Mouse (Mus musculus): ENCODE measurements around the gene Dirc2. TPM values are rescaled to one million over a fixed set of nuclear protein-coding genes. Genes with fewer than 3 reads are reported as not detected.

The Dirc2 gene
- polyA plus RNA-seq, 2 experiments = 20.5 to 22.9 TPM

GRCm38 (mm10) chr16:35756697-35757096, 12.5 kb downstream of the Dirc2 start:
- DNase-seq (ENCODE audit: low spot score) = no peak
- 92% methylated on average over 9 of the region's 9 CpGs for WGBS
- H3K4me1 ChIP-seq (ENCODE audit: control insufficient read depth, insufficient read depth, low read length) = no peaks in the 10 kb centered on the region
- no peak overlapping the region for H3K4me2 ChIP-seq (replicated peaks; ENCODE audit: low read depth, low read length, severe bottlenecking)
- no peak for ATAC-seq (ENCODE audit: low FRiP score, low read depth)
- no peaks in the 10 kb centered on the region for H3K27me3 ChIP-seq (ENCODE audit: control insufficient read depth, insufficient read depth, low read length)
- H3K36me3 ChIP-seq (ENCODE audit: control insufficient read depth, insufficient read depth, low read length) = no peaks in the 10 kb centered on the region
- H3K9me3 ChIP-seq (ENCODE audit: control insufficient read depth, low read length) = no peaks in the 10 kb centered on the region
- no peak overlapping the region for H3K27ac ChIP-seq (replicated peaks; ENCODE audit: low read depth, low read length)
- TF ChIP-seq POLR2A (IDR thresholded peaks at IDR 0.05; ENCODE audit: borderline replicate concordance, extremely low read depth, insufficient read depth, insufficient read length) = no peak
- no peak overlapping the region for H3K9ac ChIP-seq (ENCODE audit: low read depth, low read length, severe bottlenecking)
- H3K4me3 ChIP-seq (replicated peaks; ENCODE audit: low read length) = no peak overlapping the region

DNA sequence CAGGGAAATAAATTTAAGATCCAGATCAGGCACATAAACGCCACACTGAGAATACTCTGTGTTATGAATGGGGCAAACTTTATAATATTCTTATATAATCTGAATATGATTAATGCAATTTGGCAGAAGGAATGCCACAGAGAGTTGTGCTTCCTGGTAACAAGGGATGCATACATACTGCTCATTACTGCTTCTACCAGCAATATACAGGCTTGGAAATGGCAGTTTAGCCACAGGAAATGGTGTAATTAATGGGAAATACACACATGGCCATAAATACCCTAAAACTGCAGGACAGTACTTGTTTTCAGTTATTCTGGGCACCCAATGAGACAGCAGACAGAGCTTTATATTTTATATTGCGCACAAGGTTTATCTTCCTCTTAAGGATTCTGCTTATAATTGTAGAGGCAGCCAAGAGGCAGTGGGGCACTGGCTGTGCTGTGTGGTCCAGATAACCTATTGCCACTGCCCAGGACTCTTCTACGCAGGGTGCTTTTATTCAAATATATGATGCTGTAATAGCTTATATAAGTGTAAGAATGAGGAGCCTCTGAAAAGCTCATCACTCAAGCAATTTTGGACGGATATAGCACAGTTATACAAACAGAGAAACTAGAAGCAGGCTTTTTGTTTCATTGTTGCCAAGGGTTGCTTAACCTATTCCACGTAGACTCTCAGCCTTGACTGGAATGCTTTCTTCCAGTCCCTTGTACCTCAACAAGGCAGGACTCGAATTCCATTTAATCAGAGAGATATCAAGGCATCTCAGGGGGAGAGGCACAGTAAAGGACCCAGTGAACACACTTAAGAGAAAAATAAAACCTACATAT, 13.4 kb downstream of the Dirc2 start:
- H3K9ac ChIP-seq (ENCODE audit: low read depth, low read length, severe bottlenecking) = no peak overlapping the region
- no peak overlapping the region for H3K4me3 ChIP-seq (replicated peaks; ENCODE audit: low read length)
- no peaks in the 10 kb centered on the region for H3K4me1 ChIP-seq (ENCODE audit: control insufficient read depth, insufficient read depth, low read length)
- H3K9me3 ChIP-seq (ENCODE audit: control insufficient read depth, low read length) = no peaks in the 10 kb centered on the region
- no peaks in the 10 kb centered on the region for H3K27me3 ChIP-seq (ENCODE audit: control insufficient read depth, insufficient read depth, low read length)
- no peak overlapping the region for H3K4me2 ChIP-seq (replicated peaks; ENCODE audit: low read depth, low read length, severe bottlenecking)
- no peak for TF ChIP-seq POLR2A (IDR thresholded peaks at IDR 0.05; ENCODE audit: borderline replicate concordance, extremely low read depth, insufficient read depth, insufficient read length)
- 73% methylated on average over 6 of the region's 6 CpGs for WGBS
- H3K27ac ChIP-seq (replicated peaks; ENCODE audit: low read depth, low read length) = no peak overlapping the region
- no peaks in the 10 kb centered on the region for H3K36me3 ChIP-seq (ENCODE audit: control insufficient read depth, insufficient read depth, low read length)
- no peak for ATAC-seq (ENCODE audit: low FRiP score, low read depth)
- no peak for DNase-seq (ENCODE audit: low spot score)

DNA sequence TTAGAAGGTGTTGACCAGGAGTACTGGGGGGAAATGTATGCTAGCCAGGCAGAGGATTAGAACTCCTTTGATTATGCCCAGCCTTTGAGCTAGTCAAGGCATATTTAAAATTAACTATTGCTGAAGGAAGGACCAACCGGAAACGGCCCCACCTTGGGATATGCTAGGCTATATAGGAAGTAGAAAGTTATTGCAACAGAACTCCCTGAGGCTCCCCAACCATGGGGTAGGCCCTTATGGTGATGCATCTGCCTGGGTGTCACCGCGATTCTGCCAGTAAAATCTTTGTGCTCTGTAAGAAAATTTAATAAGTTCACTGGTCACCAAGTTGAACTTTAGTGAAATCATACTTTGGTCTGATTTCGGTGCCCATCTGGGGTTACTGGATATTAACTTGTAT, 15.2 kb downstream of the Dirc2 start:
- Histone ChIP-seq H3K36me3 (ENCODE audit: control insufficient read depth, insufficient read depth, low read length) (0 out of 2 replicates have a peak, but pooled peaks cover 3% of the 10 kb centered on the region), H3K27ac (replicated peaks; ENCODE audit: low read depth, low read length) (no peak overlapping the region), H3K9ac (ENCODE audit: low read depth, low read length, severe bottlenecking) (no peak overlapping the region), H3K4me3 (replicated peaks; ENCODE audit: low read length) (no peak overlapping the region), H3K9me3 (ENCODE audit: control insufficient read depth, low read length) (no peaks in the 10 kb centered on the region), H3K27me3 (ENCODE audit: control insufficient read depth, insufficient read depth, low read length) (no peaks in the 10 kb centered on the region), H3K4me2 (replicated peaks; ENCODE audit: low read depth, low read length, severe bottlenecking) (no peak overlapping the region), H3K4me1 (ENCODE audit: control insufficient read depth, insufficient read depth, low read length) (no peaks in the 10 kb centered on the region)
- no peak for TF ChIP-seq POLR2A (IDR thresholded peaks at IDR 0.05; ENCODE audit: borderline replicate concordance, extremely low read depth, insufficient read depth, insufficient read length)
- ATAC-seq (ENCODE audit: low FRiP score, low read depth) = no peak
- 68% methylated on average over 5 of the region's 5 CpGs for WGBS
- no peak for DNase-seq (ENCODE audit: low spot score)

- DNase-seq (ENCODE audit: low spot score) (no peak), ATAC-seq (ENCODE audit: low FRiP score, low read depth) (no peak)
- H3K9ac ChIP-seq (ENCODE audit: low read depth, low read length, severe bottlenecking) = no peak overlapping the region
- no peaks in the 10 kb centered on the region for H3K4me1 ChIP-seq (ENCODE audit: control insufficient read depth, insufficient read depth, low read length)
- WGBS = 90% methylated on average over 4 of the region's 4 CpGs
- H3K27ac ChIP-seq (replicated peaks; ENCODE audit: low read depth, low read length) = no peak overlapping the region
- no peak overlapping the region for H3K4me3 ChIP-seq (replicated peaks; ENCODE audit: low read length)
- H3K36me3 ChIP-seq (ENCODE audit: control insufficient read depth, insufficient read depth, low read length) = 0 out of 2 replicates have a peak, but pooled peaks cover 5% of the 10 kb centered on the region
- no peaks in the 10 kb centered on the region for H3K9me3 ChIP-seq (ENCODE audit: control insufficient read depth, low read length)
- no peak for TF ChIP-seq POLR2A (IDR thresholded peaks at IDR 0.05; ENCODE audit: borderline replicate concordance, extremely low read depth, insufficient read depth, insufficient read length)
- H3K27me3 ChIP-seq (ENCODE audit: control insufficient read depth, insufficient read depth, low read length) = no peaks in the 10 kb centered on the region
- H3K4me2 ChIP-seq (replicated peaks; ENCODE audit: low read depth, low read length, severe bottlenecking) = no peak overlapping the region
Observed at GRCm38 (mm10) chr16:35751841-35752240, 17.3 kb downstream of the Dirc2 start.

DNA sequence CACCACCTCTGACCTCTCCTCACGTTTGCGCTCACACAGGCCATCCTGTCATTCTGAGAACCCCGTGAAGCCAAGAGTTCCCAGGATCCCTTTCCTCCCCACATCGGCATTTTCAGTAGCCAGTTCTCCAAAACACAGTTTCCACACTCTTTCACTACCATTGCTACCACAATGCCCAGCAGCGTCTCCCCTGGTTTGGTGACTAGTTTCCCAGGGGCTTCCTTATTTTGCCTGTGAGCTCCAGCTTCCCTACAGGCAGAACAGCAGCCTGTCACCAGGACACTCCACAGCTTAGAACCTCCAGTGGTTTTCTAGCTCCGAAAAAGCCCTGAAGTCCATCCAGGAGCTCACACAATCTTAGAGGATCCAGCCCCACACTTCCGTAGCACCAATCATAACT, 19.8 kb downstream of the Dirc2 start:
- no peak for ATAC-seq (ENCODE audit: low FRiP score, low read depth)
- WGBS = 77% methylated on average over 7 of the region's 7 CpGs
- Histone ChIP-seq H3K27me3 (ENCODE audit: control insufficient read depth, insufficient read depth, low read length) (no peaks in the 10 kb centered on the region), H3K27ac (replicated peaks; ENCODE audit: low read depth, low read length) (no peak overlapping the region), H3K9ac (ENCODE audit: low read depth, low read length, severe bottlenecking) (no peak overlapping the region), H3K4me3 (replicated peaks; ENCODE audit: low read length) (no peak overlapping the region), H3K4me1 (ENCODE audit: control insufficient read depth, insufficient read depth, low read length) (no peaks in the 10 kb centered on the region), H3K9me3 (ENCODE audit: control insufficient read depth, low read length) (no peaks in the 10 kb centered on the region), H3K36me3 (ENCODE audit: control insufficient read depth, insufficient read depth, low read length) (0 out of 2 replicates have a peak, but pooled peaks cover 5% of the 10 kb centered on the region), H3K4me2 (replicated peaks; ENCODE audit: low read depth, low read length, severe bottlenecking) (no peak overlapping the region)
- no peak for DNase-seq (ENCODE audit: low spot score)
- no peak for TF ChIP-seq POLR2A (IDR thresholded peaks at IDR 0.05; ENCODE audit: borderline replicate concordance, extremely low read depth, insufficient read depth, insufficient read length)
